Mouse (Mus musculus) c-Kit-positive CD71-negative TER-119-negative erythroid progenitor cells, embryonic 14.5 days (primary cell): ENCODE results near the gene Gm4894.

Experiments used
- DNase-seq: peaks from one replicate; pipeline ENCODE4 v3.0.0-alpha.2; 2013; ENCODE audit warnings: low read depth

The Gm4894 gene

GRCm38 (mm10) chr9:49250231-49250630 lies at the start of gene Gm4894:
Gene Gm4894, plus strand, starts transcription at chr9:49250531.
- no peak for DNase-seq

- no peak for DNase-seq
These were observed 44.0 kb upstream of the Gm4894 start for GRCm38 (mm10) chr9:49206331-49206730.

- no peak for DNase-seq
These were observed 38.8 kb upstream of the Gm4894 start for GRCm38 (mm10) chr9:49211493-49211892.

- no peak for DNase-seq
These were observed 35.6 kb upstream of the Gm4894 start for GRCm38 (mm10) chr9:49214734-49215133.

- no peak for DNase-seq
These were observed 32.4 kb upstream of the Gm4894 start for GRCm38 (mm10) chr9:49217626-49218607.

GRCm38 (mm10) chr9:49224488-49224887 lies 25.8 kb upstream of the Gm4894 start:
- DNase-seq, result no peak

- no peak for DNase-seq
These were observed 22.9 kb upstream of the Gm4894 start for GRCm38 (mm10) chr9:49227442-49227841.

GRCm38 (mm10) chr9:49229054-49229453 lies 21.3 kb upstream of the Gm4894 start:
- no peak for DNase-seq

- DNase-seq, result peak; percentile 19
These were observed 3.5 kb upstream of the Gm4894 start for GRCm38 (mm10) chr9:49246839-49247238.

GRCm38 (mm10) chr9:49268949-49269348 lies 18.6 kb downstream of the Gm4894 start:
- DNase-seq, result no peak

- DNase-seq, result no peak
These were observed 23.2 kb downstream of the Gm4894 start for GRCm38 (mm10) chr9:49273566-49273965.

- DNase-seq, result no peak
These were observed 25.6 kb downstream of the Gm4894 start for GRCm38 (mm10) chr9:49275976-49276375.

- DNase-seq, result no peak
These were observed 26.4 kb downstream of the Gm4894 start for GRCm38 (mm10) chr9:49276542-49277334.

- no peak for DNase-seq
These were observed 44.8 kb downstream of the Gm4894 start for GRCm38 (mm10) chr9:49295101-49295500.

GRCm38 (mm10) chr9:49307576-49307975 lies 57.2 kb downstream of the Gm4894 start:
- no peak for DNase-seq

GRCm38 (mm10) chr9:49310821-49311220 lies 60.5 kb downstream of the Gm4894 start:
- DNase-seq, result no peak

- no peak for DNase-seq
These were observed 68.3 kb downstream of the Gm4894 start for GRCm38 (mm10) chr9:49318638-49319037.
